Mouse (Mus musculus) erythroblast, embryonic 14.5 days (primary cell): ENCODE measurements around the gene Ankdd1a.

ENCODE experiments used
- GATA1 ChIP-seq: IDR thresholded peaks from 2 replicates; pipeline ENCODE4 v1.6.1; 2012; ENCODE audit warnings: low read length, inconsistent platforms, mixed read lengths
- TAL1 ChIP-seq: IDR thresholded peaks from 3 replicates; pipeline ENCODE4 v1.6.1; 2012; ENCODE audit warnings: low read length, inconsistent platforms, mixed read lengths

- TF ChIP-seq TAL1 (no peak), GATA1 (no peak)
Observed at GRCm38 (mm10) chr9:65525445-65526195, 5.6 kb upstream of the Ankdd1a start.
